Mouse (Mus musculus): ENCODE data around the gene Rad9a. TPM values are rescaled to one million over a fixed set of nuclear protein-coding genes. Genes with fewer than 3 reads are reported as not detected.

Rad9a gene
- polyA plus RNA-seq, 1 experiment, result 9.2 TPM

DNA sequence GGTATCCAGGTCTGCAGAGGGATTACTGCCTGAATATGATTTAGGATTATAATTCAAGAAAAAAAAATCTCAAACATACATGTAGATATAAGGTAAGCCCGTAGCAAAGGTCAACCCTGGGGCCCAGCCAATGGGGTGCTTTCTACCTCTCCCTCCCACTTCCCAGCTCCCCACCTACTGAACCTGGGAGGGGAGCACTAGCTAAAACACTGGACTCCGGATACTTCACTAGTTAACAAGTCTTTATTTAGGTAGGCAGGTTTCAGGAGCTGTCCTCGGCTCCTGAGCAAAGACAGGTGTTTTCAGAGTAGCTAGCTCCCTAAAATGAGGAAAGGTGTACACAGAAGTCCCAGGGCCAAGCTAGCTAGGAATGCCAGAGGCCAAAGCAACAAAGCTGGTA, 37.4 kb downstream of the Rad9a start:
- H3K36me3 ChIP-seq (ENCODE audit: control insufficient read depth, insufficient read depth, low read length), result no peaks in the 10 kb centered on the region
- H3K27ac ChIP-seq (ENCODE audit: control insufficient read depth, insufficient read depth, low read depth, low read length), result no peak overlapping the region
- H3K4me1 ChIP-seq (ENCODE audit: control insufficient read depth, insufficient read depth, low read length), result peaks cover 8% of the 10 kb centered on the region
- TF ChIP-seq CTCF (IDR thresholded peaks at IDR 0.05; ENCODE audit: control insufficient read depth, insufficient read depth, insufficient replicate concordance, low read depth, low read length), result no peak
- TF ChIP-seq POLR2A (IDR thresholded peaks at IDR 0.05; ENCODE audit: control insufficient read depth, low read depth, low read length), result no peak
- H3K27me3 ChIP-seq (ENCODE audit: control insufficient read depth, insufficient read depth, low read length), result no peaks in the 10 kb centered on the region
- no peak overlapping the region for H3K4me3 ChIP-seq (ENCODE audit: control insufficient read depth, low read depth, low read length)

- Histone ChIP-seq H3K4me3 (ENCODE audit: control insufficient read depth, low read depth, low read length) (peak overlapping the region; percentile 93), H3K36me3 (ENCODE audit: control insufficient read depth, insufficient read depth, low read length) (no peaks in the 10 kb centered on the region), H3K27me3 (ENCODE audit: control insufficient read depth, insufficient read depth, low read length) (no peaks in the 10 kb centered on the region), H3K4me1 (ENCODE audit: control insufficient read depth, insufficient read depth, low read length) (peaks cover 8% of the 10 kb centered on the region), H3K27ac (ENCODE audit: control insufficient read depth, insufficient read depth, low read depth, low read length) (peak overlapping the region; percentile 33)
- no peak for TF ChIP-seq POLR2A (IDR thresholded peaks at IDR 0.05; ENCODE audit: control insufficient read depth, low read depth, low read length)
- no peak for TF ChIP-seq CTCF (IDR thresholded peaks at IDR 0.05; ENCODE audit: control insufficient read depth, insufficient read depth, insufficient replicate concordance, low read depth, low read length)
Measured at GRCm38 (mm10) chr19:4163543-4163887, 37.9 kb downstream of the Rad9a start.

DNA sequence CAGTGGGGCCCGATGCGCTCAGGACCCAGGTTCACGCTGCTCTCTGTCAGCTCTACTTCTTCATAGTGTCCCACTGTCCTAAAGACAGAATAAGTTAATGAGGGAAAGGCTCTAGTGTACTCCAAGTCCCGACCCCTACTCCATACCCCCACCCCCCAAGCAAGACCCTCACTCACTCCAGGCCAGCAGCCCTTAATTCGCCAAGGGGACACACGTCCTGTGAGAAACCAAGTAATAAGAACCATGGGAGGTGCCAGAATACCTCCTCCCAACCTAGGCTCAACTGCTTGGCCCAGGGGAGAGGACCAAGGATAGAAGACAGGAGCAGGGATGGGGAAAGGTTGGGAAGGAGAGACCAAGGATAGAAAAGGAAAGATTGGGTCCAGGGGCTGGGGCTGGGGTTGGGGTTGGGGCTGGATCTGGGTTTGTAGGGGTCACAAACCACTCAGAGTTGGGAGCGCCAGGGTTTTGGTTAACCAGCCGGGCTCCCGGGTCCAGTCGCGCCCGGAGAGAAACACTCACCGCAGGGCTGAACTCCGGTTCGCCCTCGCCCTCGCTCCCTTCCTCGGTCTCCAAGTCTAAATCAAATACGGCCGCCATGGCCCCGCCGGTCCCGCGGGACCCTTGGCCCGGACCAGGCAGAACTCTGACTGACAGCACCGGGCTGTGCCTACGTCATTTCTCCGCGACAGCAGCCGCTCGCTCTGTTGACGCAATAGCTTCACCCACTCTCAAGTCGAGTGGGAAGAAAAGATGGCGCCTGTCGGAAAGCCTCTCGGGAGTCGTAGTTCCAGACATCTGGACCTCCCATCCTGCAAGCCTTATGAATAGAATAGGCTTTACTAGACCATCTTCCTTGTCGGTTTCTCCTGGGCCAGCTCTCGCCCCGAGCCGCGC, 38.6 kb downstream of the Rad9a start, which contains the start of gene Rps6kb2:
Gene Rps6kb2 (minus strand): TSS at position 709 of the 897 bp plus-strand sequence.
- peak within 1 kb of the TSS; percentile 33 for H3K27ac ChIP-seq (ENCODE audit: control insufficient read depth, insufficient read depth, low read depth, low read length)
- H3K36me3 ChIP-seq (ENCODE audit: control insufficient read depth, insufficient read depth, low read length), result no peaks in the 10 kb centered on the region
- peak within 1 kb of the TSS; percentile 93 for H3K4me3 ChIP-seq (ENCODE audit: control insufficient read depth, low read depth, low read length)
- peaks cover 8% of the 10 kb centered on the region for H3K4me1 ChIP-seq (ENCODE audit: control insufficient read depth, insufficient read depth, low read length)
- no peaks in the 10 kb centered on the region for H3K27me3 ChIP-seq (ENCODE audit: control insufficient read depth, insufficient read depth, low read length)
- TF ChIP-seq CTCF (IDR thresholded peaks at IDR 0.05; ENCODE audit: control insufficient read depth, insufficient read depth, insufficient replicate concordance, low read depth, low read length), result 0 out of 2 replicates have a peak, but pooled peaks have one; percentile 6
- peak; percentile 63 for TF ChIP-seq POLR2A (IDR thresholded peaks at IDR 0.05; ENCODE audit: control insufficient read depth, low read depth, low read length)

DNA sequence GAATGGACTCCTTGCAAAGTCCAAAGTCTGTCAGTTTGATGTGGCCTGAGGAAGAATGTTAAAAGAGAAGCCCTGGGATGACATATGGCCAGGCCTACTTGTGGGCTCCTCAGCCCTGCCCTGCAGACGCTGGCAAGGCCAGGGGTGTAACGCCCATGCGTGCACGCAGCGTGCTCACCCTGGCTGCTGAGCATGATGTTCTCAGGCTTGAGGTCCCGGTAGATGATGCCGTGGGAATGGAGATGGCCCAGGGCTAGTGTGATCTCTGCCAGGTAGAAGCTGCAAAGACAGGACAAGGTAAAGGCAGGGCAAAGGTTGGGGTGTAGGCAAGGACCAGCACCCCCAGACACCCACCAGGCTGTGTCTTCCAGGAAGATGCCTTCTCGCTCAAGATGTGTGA, 42.4 kb downstream of the Rad9a start:
- Histone ChIP-seq H3K27ac (ENCODE audit: control insufficient read depth, insufficient read depth, low read depth, low read length) (no peak overlapping the region), H3K36me3 (ENCODE audit: control insufficient read depth, insufficient read depth, low read length) (no peaks in the 10 kb centered on the region), H3K27me3 (ENCODE audit: control insufficient read depth, insufficient read depth, low read length) (no peaks in the 10 kb centered on the region), H3K4me1 (ENCODE audit: control insufficient read depth, insufficient read depth, low read length) (peaks cover 8% of the 10 kb centered on the region), H3K4me3 (ENCODE audit: control insufficient read depth, low read depth, low read length) (no peak overlapping the region)
- TF ChIP-seq CTCF (IDR thresholded peaks at IDR 0.05; ENCODE audit: control insufficient read depth, insufficient read depth, insufficient replicate concordance, low read depth, low read length) (no peak), POLR2A (IDR thresholded peaks at IDR 0.05; ENCODE audit: control insufficient read depth, low read depth, low read length) (no peak)

- Histone ChIP-seq H3K27ac (ENCODE audit: control insufficient read depth, insufficient read depth, low read depth, low read length) (no peak overlapping the region), H3K36me3 (ENCODE audit: control insufficient read depth, insufficient read depth, low read length) (no peaks in the 10 kb centered on the region), H3K4me3 (ENCODE audit: control insufficient read depth, low read depth, low read length) (no peak overlapping the region), H3K27me3 (ENCODE audit: control insufficient read depth, insufficient read depth, low read length) (no peaks in the 10 kb centered on the region), H3K4me1 (ENCODE audit: control insufficient read depth, insufficient read depth, low read length) (no peaks in the 10 kb centered on the region)
- TF ChIP-seq POLR2A (IDR thresholded peaks at IDR 0.05; ENCODE audit: control insufficient read depth, low read depth, low read length) (no peak), CTCF (IDR thresholded peaks at IDR 0.05; ENCODE audit: control insufficient read depth, insufficient read depth, insufficient replicate concordance, low read depth, low read length) (no peak)
Measured at GRCm38 (mm10) chr19:4156771-4157170, 44.7 kb downstream of the Rad9a start.

GRCm38 (mm10) chr19:4156073-4156579, 45.3 kb downstream of the Rad9a start:
- Histone ChIP-seq H3K36me3 (ENCODE audit: control insufficient read depth, insufficient read depth, low read length) (no peaks in the 10 kb centered on the region), H3K4me3 (ENCODE audit: control insufficient read depth, low read depth, low read length) (no peak overlapping the region), H3K27me3 (ENCODE audit: control insufficient read depth, insufficient read depth, low read length) (no peaks in the 10 kb centered on the region), H3K27ac (ENCODE audit: control insufficient read depth, insufficient read depth, low read depth, low read length) (no peak overlapping the region), H3K4me1 (ENCODE audit: control insufficient read depth, insufficient read depth, low read length) (no peaks in the 10 kb centered on the region)
- no peak for TF ChIP-seq POLR2A (IDR thresholded peaks at IDR 0.05; ENCODE audit: control insufficient read depth, low read depth, low read length)
- no peak for TF ChIP-seq CTCF (IDR thresholded peaks at IDR 0.05; ENCODE audit: control insufficient read depth, insufficient read depth, insufficient replicate concordance, low read depth, low read length)

DNA sequence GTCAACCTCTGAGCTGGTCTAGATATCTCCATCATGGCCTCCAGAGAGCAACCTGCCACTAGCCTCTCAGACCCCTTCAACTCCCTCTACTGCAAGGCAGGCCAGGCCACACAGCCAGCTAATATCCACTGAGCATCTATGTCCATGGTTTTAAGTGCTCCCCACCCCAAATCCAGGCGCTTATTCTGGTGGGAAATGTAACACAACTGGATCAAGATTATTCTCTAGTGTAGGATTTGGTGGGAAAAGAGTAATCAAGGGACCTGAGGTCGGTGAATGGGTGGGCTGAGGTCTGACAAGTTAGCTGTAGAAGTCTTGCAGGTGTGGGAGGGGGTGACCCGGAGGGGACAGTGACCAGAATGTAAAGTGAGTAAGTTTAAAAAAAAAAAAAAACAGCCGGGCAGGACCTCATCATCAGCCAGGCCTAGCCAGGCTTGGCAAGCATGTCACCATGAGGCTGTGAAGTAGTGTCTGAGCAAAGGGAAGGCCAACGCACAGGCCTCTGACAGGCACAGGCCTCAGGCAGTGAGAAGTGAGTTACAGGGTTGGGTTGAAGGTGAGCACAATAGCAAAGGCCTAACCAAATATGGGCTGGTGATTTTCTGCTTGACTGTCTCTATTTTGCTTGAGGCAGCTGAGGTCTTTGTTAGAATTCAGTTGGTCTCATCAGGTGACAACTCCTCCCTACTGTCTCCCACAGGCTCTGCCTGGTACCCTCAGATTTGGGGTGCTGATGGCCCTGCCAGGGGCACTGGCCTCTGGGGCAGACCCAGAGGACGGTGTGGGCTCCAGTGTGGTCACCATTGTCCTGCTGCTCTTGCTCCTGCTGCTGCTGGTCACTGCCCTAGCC, 46.0 kb downstream of the Rad9a start:
- Histone ChIP-seq H3K36me3 (ENCODE audit: control insufficient read depth, insufficient read depth, low read length) (no peaks in the 10 kb centered on the region), H3K4me1 (ENCODE audit: control insufficient read depth, insufficient read depth, low read length) (no peaks in the 10 kb centered on the region), H3K4me3 (ENCODE audit: control insufficient read depth, low read depth, low read length) (no peak overlapping the region), H3K27ac (ENCODE audit: control insufficient read depth, insufficient read depth, low read depth, low read length) (no peak overlapping the region), H3K27me3 (ENCODE audit: control insufficient read depth, insufficient read depth, low read length) (no peaks in the 10 kb centered on the region)
- TF ChIP-seq CTCF (IDR thresholded peaks at IDR 0.05; ENCODE audit: control insufficient read depth, insufficient read depth, insufficient replicate concordance, low read depth, low read length) (no peak), POLR2A (IDR thresholded peaks at IDR 0.05; ENCODE audit: control insufficient read depth, low read depth, low read length) (no peak)
